Comparison of ENCODE assay signal across 12 mouse cellular contexts in the genomic region with DNA sequence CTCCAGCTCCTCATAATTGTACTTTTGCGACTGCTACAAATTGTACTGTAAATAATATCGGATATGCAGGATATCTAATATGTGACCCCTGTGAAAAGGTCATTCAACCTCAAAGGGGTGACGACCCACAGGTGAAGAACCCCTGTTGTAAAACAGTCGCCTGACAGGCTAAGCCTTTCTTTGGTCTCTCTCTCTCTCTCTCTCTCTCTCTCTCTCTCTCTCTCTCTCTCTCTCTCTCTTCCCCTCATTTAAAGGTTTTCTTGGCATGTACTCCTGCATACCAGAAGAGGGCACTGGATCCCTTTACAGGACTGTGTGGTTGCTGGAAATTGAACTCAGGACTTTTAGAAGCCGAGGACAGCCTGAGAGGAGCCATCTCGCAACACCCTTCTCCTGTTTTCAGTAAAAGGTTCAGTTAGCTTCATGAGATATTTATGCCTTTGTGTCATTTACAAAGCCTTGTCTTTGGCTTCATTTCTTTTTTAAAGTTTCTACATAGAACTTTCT. TPM values are rescaled to one million over a fixed set of nuclear protein-coding genes. Genes with fewer than 3 reads are reported as not detected.
A peak's percentile ranks its signal among the peaks of the same experiment; 100 is the strongest.
DNase-seq lines count a peak whose midpoint lies in the region; ATAC-seq and TF ChIP-seq lines count a peak whose summit lies in the region.
"Had no signal": no experiment of that assay in that cellular context is flagged by ENCODE, and none has a peak within 500 bp of the region (broad histone marks: within the 10 kb centered on the region; RNA-seq: fewer than 3 reads in every experiment).

No protein-coding gene starts in this region.

- peak overlapping the region; percentile 23 for H3K4me3 ChIP-seq in megakaryocyte, embryonic 14.5 days (replicated peaks)
- no peak overlapping the region for H3K4me3 ChIP-seq in layer of hippocampus, adult 2 months
- H3K4me3 ChIP-seq: embryonic facial prominence, embryonic 13.5 days; stomach, embryonic 15.5 days had no signal

- no peak for ATAC-seq in CD4-positive, CD25-positive, alpha-beta regulatory T cell, adult 4 months
- ATAC-seq in megakaryocyte, adult 5-6 weeks (ENCODE audit: poor library complexity, severe bottlenecking) = no peak; the same call in 1 of the 2 replicates

- H3K4me1 ChIP-seq in megakaryocyte, embryonic 14.5 days = no peaks in the 10 kb centered on the region
- H3K4me1 ChIP-seq: embryonic facial prominence, embryonic 13.5 days; stomach, embryonic 15.5 days had no signal

- no peak for TF ChIP-seq CTCF in layer of hippocampus, adult 2 months (conservative IDR thresholded peaks at IDR 0.05)

- H3K27ac ChIP-seq in layer of hippocampus, adult 2 months = no peak overlapping the region
- H3K27ac ChIP-seq: embryonic facial prominence, embryonic 13.5 days; liver, embryonic 14.5 days; stomach, embryonic 15.5 days had no signal

- DNase-seq in CD4-positive, CD25-positive, alpha-beta regulatory T cell, adult 2 months (ENCODE audit: low read depth, low spot score) = peak; percentile 24
- DNase-seq in ZHBTc4 (ENCODE audit: low read depth, low spot score) = peak; percentile 5
- DNase-seq in naive thymus-derived CD4-positive, alpha-beta T cell, adult 2 months (ENCODE audit: low read depth) = peak; percentile 10
- no peak for DNase-seq in right cerebral cortex, postnatal 10 days (ENCODE audit: low spot score in 2 of 2)
- no peak for DNase-seq in layer of hippocampus, adult 2 months (ENCODE audit: low spot score in 2 of 2)
- DNase-seq: heart, adult 11 months had no signal

- no peaks in the 10 kb centered on the region for H3K9me3 ChIP-seq in megakaryocyte, embryonic 14.5 days
- H3K9me3 ChIP-seq: embryonic facial prominence, embryonic 13.5 days; stomach, embryonic 15.5 days had no signal

- H3K27me3 ChIP-seq in megakaryocyte, embryonic 14.5 days (replicated peaks) = peaks cover 2% of the 10 kb centered on the region
- H3K27me3 ChIP-seq: embryonic facial prominence, embryonic 13.5 days; stomach, embryonic 15.5 days had no signal

- H3K36me3 ChIP-seq in megakaryocyte, embryonic 14.5 days (replicated peaks; ENCODE audit: low read length) = no peaks in the 10 kb centered on the region
- H3K36me3 ChIP-seq: embryonic facial prominence, embryonic 13.5 days; stomach, embryonic 15.5 days had no signal

RNA-seq across cellular contexts. Expression of gene Rap2c, which starts 47.4 kb away (rescaled TPM):
- 10 to 100 TPM; 18.7 to 22.5 TPM for polyA plus RNA-seq in CD4-positive, CD25-positive, alpha-beta regulatory T cell, adult 4 months (2017; shearing (Covaris generic))
- polyA plus RNA-seq in megakaryocyte, embryonic 14.5 days (2012; ENCODE audit: insufficient read depth, low replicate concordance) = 0.85 TPM in 1 of 2 replicates, not detected in the other
- total RNA-seq in megakaryocyte, adult 5-6 weeks (2015) = 56.3 and 56.4 TPM in 2 replicates
- 45.0 and 47.0 TPM in 2 replicates for total RNA-seq in megakaryocyte, adult 5-6 weeks (2017)
- 10 to 100 TPM; 25.0 to 26.2 TPM for total RNA-seq in layer of hippocampus, adult 2 months (2021)

Comparison
In these comparisons a context has a peak if more than half of its experiments do, and no peak if none do; other contexts are left out.
1. DNase-seq: peak in CD4-positive, CD25-positive, alpha-beta regulatory T cell, adult 2 months (single experiment), ZHBTc4 (single experiment) and naive thymus-derived CD4-positive, alpha-beta T cell, adult 2 months (single experiment); none in right cerebral cortex, postnatal 10 days (0 of 2) and layer of hippocampus, adult 2 months (0 of 2).